Mouse (Mus musculus): ENCODE results near the gene Zfp365.

Zfp365 gene

GRCm38 (mm10) chr10:67912337-67912776, at the start of gene Zfp365:
Zfp365 (minus strand) TSS chr10:67912662.
- ATAC-seq (ENCODE audit: low TSS enrichment), result peak; percentile 81

- ATAC-seq (ENCODE audit: low TSS enrichment), result no peak
Measured at GRCm38 (mm10) chr10:67959982-67960381, 47.5 kb upstream of the Zfp365 start.

GRCm38 (mm10) chr10:67955982-67956381, 43.5 kb upstream of the Zfp365 start:
- no peak for ATAC-seq (ENCODE audit: low TSS enrichment)

GRCm38 (mm10) chr10:67951690-67952089, 39.2 kb upstream of the Zfp365 start:
- ATAC-seq (ENCODE audit: low TSS enrichment), result no peak

DNA sequence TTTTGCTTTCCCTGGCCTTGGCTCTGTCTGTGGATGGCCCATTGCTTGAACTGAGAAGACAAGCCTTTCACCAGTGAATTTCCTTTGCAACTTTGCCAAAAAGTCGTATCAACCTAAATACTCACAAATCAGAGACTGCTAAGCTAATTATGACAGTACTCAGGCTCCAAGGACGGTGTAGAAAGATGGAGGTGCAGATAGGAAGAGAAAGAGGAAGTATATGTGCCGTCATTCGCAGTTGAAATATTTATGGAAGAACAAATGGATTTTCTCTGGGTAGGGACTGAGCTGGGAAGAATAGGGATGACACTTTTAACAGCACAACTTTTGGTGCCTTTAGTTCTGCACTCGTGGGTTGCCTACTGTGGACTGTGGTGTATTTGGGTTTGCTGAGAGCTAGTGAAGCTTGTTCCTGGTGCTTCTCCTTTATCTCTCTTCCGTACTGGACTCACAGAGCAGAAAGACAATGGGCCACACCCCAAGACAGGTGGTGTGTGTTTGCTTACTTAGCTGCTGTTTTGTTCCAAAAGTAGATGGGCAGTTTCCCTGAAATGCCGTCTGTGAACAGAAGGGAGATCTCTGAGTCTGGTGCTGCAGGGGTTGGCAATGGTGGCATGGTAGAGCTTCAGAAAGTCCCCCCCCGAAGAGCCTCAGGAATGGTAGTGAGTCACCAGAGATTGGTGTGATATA, 37.7 kb upstream of the Zfp365 start:
- ATAC-seq (ENCODE audit: low TSS enrichment), result no peak

- ATAC-seq (ENCODE audit: low TSS enrichment), result no peak
Measured at GRCm38 (mm10) chr10:67943513-67943912, 31.1 kb upstream of the Zfp365 start.

DNA sequence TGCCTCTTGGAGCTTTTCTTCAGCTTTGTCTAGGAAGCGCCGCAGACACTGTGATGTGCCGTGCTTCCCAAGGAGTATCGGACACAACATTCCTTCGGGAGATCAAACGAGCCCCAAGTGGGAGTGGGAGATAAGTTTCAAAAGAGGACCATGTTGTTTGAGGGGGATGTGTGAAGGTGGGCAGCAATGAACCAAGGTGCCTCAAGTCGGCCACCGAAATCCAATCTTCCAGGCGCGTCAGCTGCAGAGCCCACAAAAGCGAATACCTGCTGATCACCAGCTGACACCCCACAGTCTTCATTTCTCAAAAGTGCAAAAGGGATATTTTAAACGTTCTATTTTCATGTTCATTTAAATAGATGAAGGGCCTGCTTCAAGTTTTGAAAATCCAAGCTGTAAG, 27.1 kb upstream of the Zfp365 start:
- ATAC-seq (ENCODE audit: low TSS enrichment), result peak; percentile 81

DNA sequence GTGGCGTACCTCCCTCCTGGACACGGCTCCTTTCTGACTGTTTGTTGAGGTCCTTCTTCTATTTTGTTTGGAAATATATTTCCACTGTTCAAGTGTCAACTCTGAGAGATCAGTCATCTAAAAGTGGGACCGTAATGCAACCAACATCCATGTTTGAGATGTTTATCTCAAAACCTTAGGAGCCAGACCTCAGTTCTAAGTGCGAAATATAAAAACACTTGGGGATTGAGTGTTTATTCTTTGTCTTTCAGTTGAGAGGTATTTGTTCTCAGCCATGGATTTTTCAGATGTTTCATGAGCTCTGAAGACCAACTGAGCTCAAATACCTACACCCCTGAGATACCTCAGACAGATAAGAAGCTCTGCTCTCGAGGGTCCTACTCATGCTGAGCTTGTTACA, 25.3 kb upstream of the Zfp365 start:
- ATAC-seq (ENCODE audit: low TSS enrichment), result no peak

DNA sequence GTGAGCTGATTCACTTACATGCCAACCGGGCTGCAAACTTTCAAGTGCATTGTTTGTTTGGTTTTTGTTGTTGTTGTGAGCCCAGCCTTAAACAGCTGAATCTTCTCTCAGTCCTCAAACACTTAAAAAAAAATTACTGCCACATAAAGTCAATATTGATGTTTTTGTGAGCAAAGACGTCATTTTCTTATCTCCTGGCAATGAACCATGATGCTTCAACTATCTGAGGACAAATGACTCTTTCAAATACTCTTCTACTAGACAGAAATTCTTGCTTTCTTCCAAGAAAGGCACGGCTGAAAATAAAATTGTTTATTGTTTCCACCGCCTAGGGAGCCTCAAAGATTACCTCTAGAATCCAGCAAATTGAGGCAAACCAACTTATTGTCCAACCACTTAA, 24.5 kb upstream of the Zfp365 start:
- no peak for ATAC-seq (ENCODE audit: low TSS enrichment)

DNA sequence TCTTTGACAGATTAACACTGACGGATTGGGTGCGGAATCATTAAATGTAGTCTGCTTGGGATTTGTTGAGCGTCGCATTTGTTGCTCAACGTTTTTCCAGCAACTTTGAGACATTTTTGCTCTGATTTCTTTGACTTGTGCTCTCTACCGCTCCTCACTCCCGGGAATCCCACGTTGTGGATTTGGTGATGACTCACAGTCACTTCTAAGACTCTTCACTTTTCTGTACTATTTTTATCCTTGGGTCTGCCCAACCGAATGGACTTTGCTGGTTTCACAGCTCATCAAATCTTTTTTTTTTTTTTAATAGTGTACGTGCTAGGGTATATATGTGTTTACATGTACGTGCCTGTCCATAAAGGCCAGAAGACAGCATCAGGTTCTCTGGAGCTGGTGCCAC, 20.3 kb upstream of the Zfp365 start:
- ATAC-seq (ENCODE audit: low TSS enrichment), result peak; percentile 69

GRCm38 (mm10) chr10:67931328-67931727, 18.9 kb upstream of the Zfp365 start:
- no peak for ATAC-seq (ENCODE audit: low TSS enrichment)

DNA sequence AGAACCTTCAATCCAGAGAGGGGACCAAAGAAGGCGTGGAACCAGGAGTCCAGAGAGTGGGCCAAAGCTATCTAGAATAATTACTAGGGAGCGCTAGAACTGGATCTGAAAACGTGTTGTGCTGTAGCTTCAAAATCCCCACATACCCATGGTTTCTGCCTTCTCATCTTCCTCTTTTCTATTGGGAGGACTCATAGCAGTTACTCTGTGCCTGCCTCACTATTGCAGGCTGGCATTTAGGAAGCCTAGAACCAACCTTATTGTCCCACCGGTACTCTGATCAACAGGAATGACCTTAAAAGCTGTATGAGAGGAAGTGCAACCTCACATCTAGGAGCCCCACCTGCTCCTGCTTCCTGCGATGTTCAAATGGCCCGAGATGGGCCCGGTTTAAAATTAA, 16.1 kb upstream of the Zfp365 start:
- no peak for ATAC-seq (ENCODE audit: low TSS enrichment)

- ATAC-seq (ENCODE audit: low TSS enrichment), result peak; percentile 86
Measured at GRCm38 (mm10) chr10:67927718-67928455, 15.4 kb upstream of the Zfp365 start.

- no peak for ATAC-seq (ENCODE audit: low TSS enrichment)
Measured at GRCm38 (mm10) chr10:67924030-67924429, 11.6 kb upstream of the Zfp365 start.

DNA sequence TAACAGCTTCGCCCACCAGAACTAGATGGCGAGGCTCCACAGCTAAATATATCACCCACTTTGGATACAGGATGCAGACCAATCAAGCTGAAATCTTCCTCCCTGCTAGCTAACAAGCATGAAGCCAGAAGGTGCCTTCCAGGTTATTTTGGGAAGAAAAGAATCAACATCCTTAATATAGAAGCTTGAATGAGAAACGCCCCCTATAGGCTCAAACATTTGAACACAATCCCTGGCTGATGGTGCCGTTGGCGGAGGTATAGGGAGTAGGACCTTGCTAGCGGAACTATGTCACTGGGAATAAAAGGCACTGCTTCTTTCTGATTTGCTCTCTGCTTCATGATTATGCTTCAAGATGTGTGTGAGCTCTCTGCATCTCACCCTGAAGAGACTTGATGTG, 9.3 kb upstream of the Zfp365 start:
- peak; percentile 11; the same call in 1 of the 2 replicates for ATAC-seq (ENCODE audit: low TSS enrichment)

GRCm38 (mm10) chr10:67919706-67920105, 7.2 kb upstream of the Zfp365 start:
- ATAC-seq (ENCODE audit: low TSS enrichment), result no peak

DNA sequence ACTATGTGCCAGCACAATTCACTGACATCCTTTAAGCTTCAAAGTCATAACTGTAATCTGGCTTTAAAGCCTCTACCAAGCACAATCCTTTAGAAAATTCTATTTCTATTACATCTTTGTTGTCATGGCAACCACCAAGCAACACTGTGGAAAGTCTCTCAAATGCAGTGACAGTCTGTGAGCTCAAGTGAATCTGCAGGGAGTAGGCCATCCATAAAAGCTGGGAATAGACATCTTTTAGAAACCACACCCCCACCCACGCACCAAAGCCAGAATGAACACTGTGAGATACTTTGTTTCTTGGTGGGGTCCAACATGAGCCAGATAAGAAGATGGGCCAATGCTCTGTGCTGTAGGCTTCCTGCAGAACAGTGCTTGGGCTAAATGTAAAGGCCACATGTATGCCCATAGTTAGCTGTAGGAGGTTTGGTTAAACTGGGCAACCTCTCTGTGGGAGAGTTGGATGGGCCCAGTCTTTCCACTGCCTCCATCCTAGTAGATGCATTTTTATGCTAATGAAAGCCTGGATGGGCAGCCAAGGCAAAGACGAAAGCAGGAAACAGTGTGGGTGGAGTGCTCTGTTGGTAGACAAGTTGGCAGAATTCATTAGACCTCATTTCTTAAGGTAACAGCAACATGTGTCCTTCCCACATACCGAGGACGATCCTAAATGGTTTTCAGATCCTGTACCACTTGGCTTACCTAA, 5.9 kb upstream of the Zfp365 start:
- peak; percentile 89 for ATAC-seq (ENCODE audit: low TSS enrichment)

DNA sequence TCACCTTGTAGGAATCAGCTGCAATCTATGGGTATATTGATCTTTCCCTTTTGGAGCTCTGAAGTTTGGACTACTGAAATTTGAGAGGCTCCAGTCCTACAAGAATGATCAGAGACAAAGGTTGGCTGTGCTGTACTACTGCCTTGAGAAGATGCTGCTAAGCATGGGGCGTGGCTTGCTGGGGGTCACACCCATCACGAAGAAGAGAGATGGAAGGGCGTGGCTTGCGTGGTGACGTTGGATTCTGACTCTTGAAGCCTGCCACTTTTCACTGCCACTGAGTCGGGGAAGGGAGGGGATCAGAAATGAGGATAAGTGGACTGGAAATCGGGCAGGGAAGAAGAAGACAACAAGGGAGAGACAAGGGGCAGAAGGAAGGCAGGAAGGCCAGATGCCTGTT, 4.9 kb upstream of the Zfp365 start:
- no peak for ATAC-seq (ENCODE audit: low TSS enrichment)

- peak; percentile 25 for ATAC-seq (ENCODE audit: low TSS enrichment)
Measured at GRCm38 (mm10) chr10:67911447-67912336, 770 bp downstream of the Zfp365 start.

DNA sequence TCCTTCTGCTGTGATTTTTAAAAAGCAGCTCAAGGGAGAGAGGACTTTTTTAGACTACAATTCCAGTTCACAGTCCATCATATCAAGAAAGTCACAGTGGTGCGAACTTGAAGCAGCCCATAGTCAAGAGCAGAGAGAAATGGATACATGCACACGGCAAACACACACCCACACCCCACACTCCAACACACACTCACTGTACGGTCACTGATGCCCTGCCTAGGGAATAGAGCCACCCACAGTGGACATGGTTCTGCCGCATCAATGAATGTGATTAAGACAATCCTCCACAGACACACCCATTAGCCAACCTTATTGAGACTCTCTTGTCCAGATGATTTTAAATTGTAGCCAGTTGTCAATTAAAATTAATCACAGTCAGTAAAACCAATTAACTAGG, 4.5 kb downstream of the Zfp365 start:
- no peak for ATAC-seq (ENCODE audit: low TSS enrichment)

DNA sequence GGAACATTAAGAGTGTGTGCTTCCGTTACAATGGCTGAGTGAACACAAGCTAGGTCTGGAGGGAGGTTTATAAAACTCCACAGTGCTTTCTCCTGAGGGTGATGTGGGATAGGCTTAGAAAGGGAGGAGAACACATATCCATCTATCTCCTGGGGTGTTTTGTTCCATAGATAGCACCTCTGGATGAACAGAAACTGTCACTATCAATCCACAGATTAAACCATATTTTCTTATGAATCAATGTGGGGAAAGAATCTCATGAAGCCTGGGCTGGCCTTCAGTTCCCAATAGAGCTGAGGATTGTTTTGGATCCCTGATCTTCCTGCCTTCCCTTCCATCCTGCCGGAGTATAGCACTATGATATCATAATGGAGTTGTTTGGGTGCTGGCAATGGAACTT, 5.5 kb downstream of the Zfp365 start:
- no peak for ATAC-seq (ENCODE audit: low TSS enrichment)

DNA sequence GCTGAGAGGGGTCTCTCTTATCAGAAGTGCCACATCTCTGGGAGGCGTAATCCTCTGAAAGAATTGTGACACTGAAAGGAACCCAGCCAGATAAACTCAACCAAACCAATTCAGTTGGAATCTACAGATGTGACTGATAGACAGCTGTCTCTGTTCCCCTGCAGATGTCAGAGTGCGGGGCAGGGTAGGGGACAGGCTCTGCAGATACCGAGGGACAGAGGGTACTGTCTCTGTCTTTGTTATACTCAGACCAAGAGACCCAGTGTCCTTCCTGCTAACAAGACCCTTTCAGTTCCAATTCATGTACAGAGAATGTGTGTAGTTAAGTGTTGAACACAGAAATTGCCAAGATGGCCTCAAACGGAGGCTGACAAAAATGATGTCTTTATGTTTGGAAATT, 6.4 kb downstream of the Zfp365 start:
- no peak for ATAC-seq (ENCODE audit: low TSS enrichment)

All from frontal cortex, adult (tissue).